Mouse (Mus musculus) myocyte (in vitro differentiated cells): Measurements from ENCODE around the gene Scamp3. TPM values are rescaled to one million over a fixed set of nuclear protein-coding genes. Genes with fewer than 3 reads are reported as not detected.
"Not testable (repeated sequence)": the region's sequence is repeated elsewhere in the genome, so short reads cannot be mapped to it uniquely, and the experiment has no call there.

Source experiments
- H3K27me3 ChIP-seq: one replicate; pipeline ENCODE4 v1.6.1; 2011; ENCODE audit not compliant: control insufficient read depth, insufficient read depth, insufficient read length
- H3K36me3 ChIP-seq: one replicate; pipeline ENCODE4 v1.6.1; 2011; ENCODE audit not compliant: control insufficient read depth, insufficient read depth
- H3K4me2 ChIP-seq: one replicate; pipeline ENCODE4 v1.6.1; 2011; ENCODE audit warnings: low read depth, control low read depth
- H3K4me3 ChIP-seq: one replicate; pipeline ENCODE4 v1.5.1; 2011; ENCODE audit warnings: mild to moderate bottlenecking, control low read depth, moderate library complexity
- H3K79me2 ChIP-seq: one replicate; pipeline ENCODE4 v1.6.1; 2011; ENCODE audit not compliant: control insufficient read depth, insufficient read depth
- H3ac ChIP-seq: one replicate; pipeline ENCODE4 v1.6.1; 2011; ENCODE audit not compliant: control insufficient read depth, insufficient read length
- CEBPB ChIP-seq: IDR thresholded peaks from 2 replicates; pipeline ENCODE4 v1.6.1; 2011; ENCODE audit warnings: mild to moderate bottlenecking, moderate library complexity; ENCODE audit not compliant: poor library complexity, insufficient read depth, severe bottlenecking
- E2F4 ChIP-seq: IDR thresholded peaks from one replicate; pipeline ENCODE4 v1.6.1; 2011; ENCODE audit warnings: mild to moderate bottlenecking, control low read depth, moderate library complexity; ENCODE audit not compliant: insufficient read depth
- MAX ChIP-seq: IDR thresholded peaks from one replicate; pipeline ENCODE4 v1.6.1; 2011; ENCODE audit warnings: low read depth, mild to moderate bottlenecking, control low read depth
- MYOD1 ChIP-seq, 3 experiments: IDR thresholded peaks; one replicate each; pipeline ENCODE4 v1.6.1; 2011; ENCODE audit warnings: control low read depth in 2 of 3, low read depth in 2 of 3, mild to moderate bottlenecking in 2 of 3, moderate library complexity in 1 of 3; ENCODE audit not compliant: insufficient read length in 2 of 3, control insufficient read depth in 1 of 3
- MYOG ChIP-seq, 3 experiments: IDR thresholded peaks; one replicate each; pipeline ENCODE4 v1.6.1; 2011; ENCODE audit warnings: control low read depth in 2 of 3, low read depth in 2 of 3, mild to moderate bottlenecking in 2 of 3; ENCODE audit not compliant: insufficient read length in 2 of 3, control insufficient read depth in 1 of 3, insufficient read depth in 1 of 3
- POLR2A ChIP-seq: IDR thresholded peaks from one replicate; pipeline ENCODE4 v1.6.1; 2011; ENCODE audit warnings: low read depth, mild to moderate bottlenecking, control low read depth, moderate library complexity; ENCODE audit not compliant: insufficient read length
- POLR2AphosphoS2 ChIP-seq: IDR thresholded peaks from one replicate; pipeline ENCODE4 v1.6.1; 2011; ENCODE audit warnings: low read depth, control low read depth; ENCODE audit not compliant: insufficient read length
- REST ChIP-seq: IDR thresholded peaks from one replicate; pipeline ENCODE4 v1.6.1; 2011; ENCODE audit warnings: mild to moderate bottlenecking, control low read depth, moderate library complexity; ENCODE audit not compliant: insufficient read depth, insufficient read length
- SRF ChIP-seq: IDR thresholded peaks from one replicate; pipeline ENCODE4 v1.6.1; 2011; ENCODE audit warnings: low read depth; ENCODE audit not compliant: control insufficient read depth, insufficient read length
- TCF12 ChIP-seq: IDR thresholded peaks from one replicate; pipeline ENCODE4 v1.6.1; 2011; ENCODE audit warnings: mild to moderate bottlenecking, control low read depth; ENCODE audit not compliant: poor library complexity, insufficient read depth, severe bottlenecking
- TCF3 ChIP-seq: IDR thresholded peaks from one replicate; pipeline ENCODE4 v1.6.1; 2011; ENCODE audit warnings: low read depth, control low read depth; ENCODE audit not compliant: insufficient read length
- USF1 ChIP-seq: IDR thresholded peaks from one replicate; pipeline ENCODE4 v1.6.1; 2011; ENCODE audit warnings: low read depth, mild to moderate bottlenecking, control low read depth, moderate library complexity
- polyA plus RNA-seq: library from polyadenylated mRNA; unstranded; fragments of >200 nt; fragmentation: generic; extraction: Trizol; gene quantifications from one replicate; pipeline ENCODE4 v1.2.1, GENCODE M21; 2012; ENCODE audit warnings: missing spikeins

The Scamp3 gene
- polyA plus RNA-seq, 1 experiment = 127 TPM

- Histone ChIP-seq H3K4me2 (no peak overlapping the region), H3K4me3 (no peak overlapping the region), H3ac (no peak overlapping the region), H3K79me2 (no peaks in the 10 kb centered on the region), H3K27me3 (peaks cover 35% of the 10 kb centered on the region), H3K36me3 (no peaks in the 10 kb centered on the region)
- TF ChIP-seq POLR2AphosphoS2 = no peak
- TF ChIP-seq MYOD1 (IDR thresholded peaks at IDR 0.05; ENCODE audit: control insufficient read depth in 1 of 3, insufficient read length in 2 of 3, low read depth in 2 of 3) = no peak
- TF ChIP-seq MAX = no peak
- no peak for TF ChIP-seq CEBPB
- TF ChIP-seq REST = no peak
- no peak for TF ChIP-seq SRF
- no peak for TF ChIP-seq TCF12
- TF ChIP-seq USF1 = no peak
- TF ChIP-seq MYOG (IDR thresholded peaks at IDR 0.05; ENCODE audit: control insufficient read depth in 1 of 3, insufficient read depth in 1 of 3, insufficient read length in 2 of 3, low read depth in 2 of 3) = no peak
- no peak for TF ChIP-seq TCF3
- no peak for TF ChIP-seq E2F4
- no peak for TF ChIP-seq POLR2A
Measured at GRCm38 (mm10) chr3:89156951-89157350, 20.3 kb upstream of the Scamp3 start.

GRCm38 (mm10) chr3:89158651-89159050 lies 18.6 kb upstream of the Scamp3 start:
- TF ChIP-seq TCF3 (no peak), POLR2A (no peak), REST (no peak), SRF (no peak), MYOG (IDR thresholded peaks at IDR 0.05; ENCODE audit: control insufficient read depth in 1 of 3, insufficient read depth in 1 of 3, insufficient read length in 2 of 3, low read depth in 2 of 3) (no peak), MYOD1 (IDR thresholded peaks at IDR 0.05; ENCODE audit: control insufficient read depth in 1 of 3, insufficient read length in 2 of 3, low read depth in 2 of 3) (no peak), E2F4 (no peak), CEBPB (no peak), MAX (no peak), POLR2AphosphoS2 (no peak), TCF12 (no peak), USF1 (no peak)
- peaks cover 27% of the 10 kb centered on the region for H3K27me3 ChIP-seq
- H3K79me2 ChIP-seq = no peaks in the 10 kb centered on the region
- no peaks in the 10 kb centered on the region for H3K36me3 ChIP-seq
- H3ac ChIP-seq = no peak overlapping the region
- no peak overlapping the region for H3K4me3 ChIP-seq
- H3K4me2 ChIP-seq = no peak overlapping the region

- H3K79me2 ChIP-seq = no peaks in the 10 kb centered on the region
- no peaks in the 10 kb centered on the region for H3K36me3 ChIP-seq
- no peak overlapping the region for H3ac ChIP-seq
- H3K4me3 ChIP-seq = no peak overlapping the region
- H3K27me3 ChIP-seq = peaks cover 23% of the 10 kb centered on the region
- TF ChIP-seq POLR2A = no peak
- TF ChIP-seq REST = peak; percentile 94
- TF ChIP-seq USF1 = no peak
- peak overlapping the region; percentile 56 for H3K4me2 ChIP-seq
Measured at GRCm38 (mm10) chr3:89159211-89159610, 18.1 kb upstream of the Scamp3 start.

GRCm38 (mm10) chr3:89159616-89160344 lies 17.5 kb upstream of the Scamp3 start, which contains the start of gene Hcn3:
TSS of gene Hcn3 (minus strand) at chr3:89160196.
- H3K79me2 ChIP-seq = no peaks in the 10 kb centered on the region
- no peak for TF ChIP-seq MAX
- TF ChIP-seq MYOD1 (IDR thresholded peaks at IDR 0.05; ENCODE audit: control insufficient read depth in 1 of 3, insufficient read length in 2 of 3, low read depth in 2 of 3) = peak in 1 of 3 experiments; percentile 2
- TF ChIP-seq MYOG (IDR thresholded peaks at IDR 0.05; ENCODE audit: control insufficient read depth in 1 of 3, insufficient read depth in 1 of 3, insufficient read length in 2 of 3, low read depth in 2 of 3) = peak in 1 of 3 experiments; percentile 41
- H3K36me3 ChIP-seq = no peaks in the 10 kb centered on the region
- peak within 1 kb of the TSS; percentile 56 for H3K4me2 ChIP-seq
- H3ac ChIP-seq = no peak within 1 kb of the TSS
- H3K4me3 ChIP-seq = no peak within 1 kb of the TSS
- H3K27me3 ChIP-seq = peaks cover 22% of the 10 kb centered on the region

GRCm38 (mm10) chr3:89161207-89161606 lies 16.1 kb upstream of the Scamp3 start:
- not testable (repeated sequence) for H3ac ChIP-seq, H3K36me3 ChIP-seq, H3K4me2 ChIP-seq, H3K4me3 ChIP-seq
- Histone ChIP-seq H3K27me3 (peaks cover 17% of the 10 kb centered on the region), H3K79me2 (peaks cover 12% of the 10 kb centered on the region)
